Mouse (Mus musculus) liver, embryonic 14.5 days (tissue): ENCODE measurements around the gene Hoxb2.

Experiments used
- CTCF ChIP-seq: IDR thresholded peaks from 2 replicates; pipeline ENCODE4 v1.5.1; 2016; ENCODE audit warnings: antibody characterized with exemption, low read depth, control low read depth
- EP300 ChIP-seq: IDR thresholded peaks from 2 replicates; pipeline ENCODE4 v1.6.1; 2016; ENCODE audit warnings: antibody characterized with exemption, low read depth

GRCm38 (mm10) chr11:96303151-96304099 lies 46.9 kb upstream of the Hoxb2 start, which contains the start of gene Hoxb5:
- TF ChIP-seq EP300 (no peak), CTCF (peak; percentile 79)
